Mouse (Mus musculus) liver, embryonic 11.5 days (tissue): ENCODE measurements around the gene Zfc3h1. TPM values are rescaled to one million over a fixed set of nuclear protein-coding genes. Genes with fewer than 3 reads are reported as not detected.
A peak's percentile ranks its signal among the peaks of the same experiment; 100 is the strongest.

Experiments
- ATAC-seq: fragments of 200-750 bp; cut with Nextera tagmentation; replicated peaks from 2 replicates; pipeline ENCODE4 v1.8.0; 2017; ENCODE audit warnings: moderate number of reproducible peaks, mild to moderate bottlenecking, moderate TSS enrichment, moderate library complexity; ENCODE audit not compliant: low FRiP score
- DNase-seq: peaks from one replicate; pipeline ENCODE4 v3.0.0-alpha.2; 2017; ENCODE audit warnings: low spot score
- H3K27ac ChIP-seq: fragments of 300-500 bp; sonication (generic); 2 replicates; pipeline ENCODE4 v1.5.1; 2014; ENCODE audit warnings: mild to moderate bottlenecking, low read depth, low read length, control low read depth
- H3K27me3 ChIP-seq: fragments of 300-500 bp; sonication (generic); replicated peaks from 2 replicates; pipeline ENCODE4 v1.6.1; 2014; ENCODE audit warnings: low read length, mixed read lengths; ENCODE audit not compliant: control insufficient read depth, insufficient read depth
- H3K36me3 ChIP-seq: fragments of 300-500 bp; sonication (generic); 2 replicates; pipeline ENCODE4 v1.6.1; 2014; ENCODE audit warnings: mild to moderate bottlenecking, low read length, moderate library complexity, mixed read lengths; ENCODE audit not compliant: control insufficient read depth, insufficient read depth
- H3K4me1 ChIP-seq: fragments of 300-500 bp; sonication (generic); replicated peaks from 2 replicates; pipeline ENCODE4 v1.6.1; 2014; ENCODE audit warnings: low read length, mixed read lengths; ENCODE audit not compliant: control insufficient read depth, insufficient read depth
- H3K4me2 ChIP-seq: fragments of 300-500 bp; sonication (generic); 2 replicates; pipeline ENCODE4 v1.6.1; 2014; ENCODE audit warnings: mild to moderate bottlenecking, control low read depth, moderate library complexity
- H3K4me3 ChIP-seq: fragments of 300-500 bp; sonication (generic); 2 replicates; pipeline ENCODE4 v1.5.1; 2014; ENCODE audit warnings: low read depth, low read length, control low read depth
- H3K9ac ChIP-seq: fragments of 300-500 bp; sonication (generic); 2 replicates; pipeline ENCODE4 v1.6.1; 2014; ENCODE audit warnings: low read depth, low read length, control low read depth
- H3K9me3 ChIP-seq: fragments of 300-500 bp; sonication (generic); 2 replicates; pipeline ENCODE4 v1.6.1; 2016; ENCODE audit warnings: low read length, inconsistent platforms, mixed read lengths; ENCODE audit not compliant: control insufficient read depth
- WGBS: fragments of 180-500 bp; shearing (Covaris S2); extraction: QIAGEN DNeasy Blood & Tissue Kit; methylation state at CpG from one replicate; pipeline ENCODE4 v1.1.7; 2014; 5-methylcytosine and 5-hydroxymethylcytosine counted together
- polyA plus RNA-seq: library from polyadenylated mRNA; unstranded; fragments of >200 nt; fragmentation: Nextera tagmentation; extraction: Ambion mirVana; gene quantifications from 2 replicates; pipeline ENCODE4 v1.2.1, GENCODE M21; 2014

Gene Zfc3h1
- polyA plus RNA-seq, 1 experiment from 2014 or later: 24.7 TPM

DNA sequence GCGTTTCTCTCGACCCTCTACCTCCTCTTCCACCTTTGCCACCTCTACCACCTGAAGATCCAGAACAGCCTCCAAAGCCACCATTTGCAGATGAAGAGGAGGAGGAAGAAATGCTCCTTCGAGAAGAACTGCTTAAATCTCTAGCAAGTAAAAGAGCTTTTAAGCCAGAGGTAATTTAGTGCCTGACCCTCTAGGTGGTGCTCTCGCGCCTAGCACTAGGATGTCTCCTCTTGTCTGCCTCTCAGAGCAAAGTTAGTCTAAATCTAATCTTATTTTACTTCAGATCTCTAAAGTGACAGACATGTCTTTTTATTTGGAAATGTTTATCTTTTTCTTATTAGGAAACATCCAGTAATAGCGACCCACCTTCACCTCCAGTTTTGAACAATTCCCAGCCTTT is 21.6 kb downstream of the Zfc3h1 start:
- no peak for ATAC-seq
- peaks cover 40% of the 10 kb centered on the region for H3K36me3 ChIP-seq
- H3K4me1 ChIP-seq: no peaks in the 10 kb centered on the region
- no peaks in the 10 kb centered on the region for H3K27me3 ChIP-seq
- WGBS: 75% methylated on average over 6 of the region's 6 CpGs
- no peak overlapping the region for H3K27ac ChIP-seq
- H3K9ac ChIP-seq: no peak overlapping the region
- no peak overlapping the region for H3K4me3 ChIP-seq
- no peak overlapping the region for H3K4me2 ChIP-seq
- no peaks in the 10 kb centered on the region for H3K9me3 ChIP-seq
- DNase-seq: no peak

GRCm38 (mm10) chr10:115413496-115413895 is 28.7 kb downstream of the Zfc3h1 start:
- Histone ChIP-seq H3K4me2 (no peak overlapping the region), H3K27ac (no peak overlapping the region), H3K9me3 (no peaks in the 10 kb centered on the region), H3K27me3 (no peaks in the 10 kb centered on the region), H3K36me3 (peaks cover 47% of the 10 kb centered on the region), H3K9ac (no peak overlapping the region), H3K4me1 (no peaks in the 10 kb centered on the region), H3K4me3 (no peak overlapping the region)
- no peak for ATAC-seq
- 91% methylated on average over 2 of the region's 2 CpGs for WGBS
- DNase-seq: no peak

- no peaks in the 10 kb centered on the region for H3K4me1 ChIP-seq
- peaks cover 43% of the 10 kb centered on the region for H3K36me3 ChIP-seq
- ATAC-seq (no peak), DNase-seq (no peak)
- no peak overlapping the region for H3K4me3 ChIP-seq
- no peaks in the 10 kb centered on the region for H3K27me3 ChIP-seq
- 87% methylated on average over 3 of the region's 3 CpGs for WGBS
- no peak overlapping the region for H3K9ac ChIP-seq
- H3K4me2 ChIP-seq: no peak overlapping the region
- no peaks in the 10 kb centered on the region for H3K9me3 ChIP-seq
- H3K27ac ChIP-seq: no peak overlapping the region
Measured at GRCm38 (mm10) chr10:115414056-115414455, 29.3 kb downstream of the Zfc3h1 start.

DNA sequence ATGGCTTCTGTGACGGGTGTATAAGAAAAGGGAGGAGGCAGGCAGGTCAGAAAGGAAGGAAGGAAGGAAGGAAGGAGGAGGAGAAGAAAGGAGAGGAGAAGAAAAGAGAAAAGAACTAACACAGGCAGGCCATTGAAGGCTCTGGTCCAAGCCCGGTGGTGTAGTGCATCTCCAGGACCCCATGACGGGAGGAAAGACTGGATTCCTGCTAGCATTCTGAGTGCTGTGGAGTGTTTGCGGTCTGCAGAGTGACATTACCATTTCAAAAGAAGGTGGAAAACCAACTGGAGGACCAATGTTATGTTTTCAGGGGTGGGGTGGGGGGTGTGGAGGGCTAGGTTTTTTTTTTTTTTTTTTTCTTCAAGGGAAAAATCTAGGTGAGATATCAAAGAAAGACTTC is 37.2 kb downstream of the Zfc3h1 start:
- H3K4me2 ChIP-seq: no peak overlapping the region
- no peak for ATAC-seq
- no peaks in the 10 kb centered on the region for H3K27me3 ChIP-seq
- DNase-seq: no peak
- WGBS: 91% methylated on average over 4 of the region's 4 CpGs
- no peaks in the 10 kb centered on the region for H3K4me1 ChIP-seq
- H3K27ac ChIP-seq: no peak overlapping the region
- peaks cover 17% of the 10 kb centered on the region for H3K36me3 ChIP-seq
- no peak overlapping the region for H3K4me3 ChIP-seq
- H3K9ac ChIP-seq: no peak overlapping the region
- no peaks in the 10 kb centered on the region for H3K9me3 ChIP-seq

DNA sequence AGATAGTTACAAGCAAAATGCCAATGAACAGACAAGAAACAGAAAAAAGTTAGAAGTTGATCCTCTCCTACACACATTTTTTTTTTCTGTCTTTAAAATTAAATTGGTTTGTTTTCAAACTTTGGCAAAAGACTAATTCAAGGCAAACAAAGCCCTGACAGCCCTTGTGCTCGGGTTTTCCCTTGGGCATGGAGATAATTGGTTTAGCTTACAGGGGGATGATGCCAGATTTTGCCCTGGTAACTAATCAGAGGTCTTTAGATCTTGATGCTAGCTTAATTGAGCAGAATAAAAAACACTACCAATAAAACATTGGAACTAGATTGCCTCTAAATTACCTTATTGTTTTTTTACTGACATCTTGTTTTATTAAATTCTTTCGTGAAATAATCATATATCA is 40.6 kb downstream of the Zfc3h1 start:
- Histone ChIP-seq H3K27me3 (no peaks in the 10 kb centered on the region), H3K4me1 (no peaks in the 10 kb centered on the region), H3K9ac (no peak overlapping the region), H3K36me3 (peaks cover 31% of the 10 kb centered on the region), H3K4me2 (no peak overlapping the region), H3K27ac (no peak overlapping the region), H3K4me3 (no peak overlapping the region), H3K9me3 (no peaks in the 10 kb centered on the region)
- WGBS: 81% methylated on average over 2 of the region's 2 CpGs
- DNase-seq (no peak), ATAC-seq (no peak)

- H3K4me2 ChIP-seq: no peak overlapping the region
- no peak overlapping the region for H3K4me3 ChIP-seq
- no peaks in the 10 kb centered on the region for H3K9me3 ChIP-seq
- ATAC-seq: no peak
- no peak for DNase-seq
- H3K27ac ChIP-seq: no peak overlapping the region
- peaks cover 8% of the 10 kb centered on the region; the same call in 1 of the 2 replicates for H3K36me3 ChIP-seq
- 81% methylated on average over 4 of the region's 4 CpGs for WGBS
- H3K4me1 ChIP-seq: no peaks in the 10 kb centered on the region
- no peak overlapping the region for H3K9ac ChIP-seq
- H3K27me3 ChIP-seq: no peaks in the 10 kb centered on the region
Measured at GRCm38 (mm10) chr10:115437286-115437685, 52.5 kb downstream of the Zfc3h1 start.

GRCm38 (mm10) chr10:115448614-115449013 is 63.9 kb downstream of the Zfc3h1 start:
- no peak overlapping the region for H3K9ac ChIP-seq
- no peaks in the 10 kb centered on the region for H3K4me1 ChIP-seq
- no peaks in the 10 kb centered on the region for H3K27me3 ChIP-seq
- H3K27ac ChIP-seq: no peak overlapping the region
- H3K9me3 ChIP-seq: no peaks in the 10 kb centered on the region
- ATAC-seq (no peak), DNase-seq (no peak)
- H3K36me3 ChIP-seq: no peaks in the 10 kb centered on the region; the same call in 1 of the 2 replicates
- H3K4me3 ChIP-seq: no peak overlapping the region
- 86% methylated on average over 13 of the region's 13 CpGs for WGBS
- H3K4me2 ChIP-seq: no peak overlapping the region

DNA sequence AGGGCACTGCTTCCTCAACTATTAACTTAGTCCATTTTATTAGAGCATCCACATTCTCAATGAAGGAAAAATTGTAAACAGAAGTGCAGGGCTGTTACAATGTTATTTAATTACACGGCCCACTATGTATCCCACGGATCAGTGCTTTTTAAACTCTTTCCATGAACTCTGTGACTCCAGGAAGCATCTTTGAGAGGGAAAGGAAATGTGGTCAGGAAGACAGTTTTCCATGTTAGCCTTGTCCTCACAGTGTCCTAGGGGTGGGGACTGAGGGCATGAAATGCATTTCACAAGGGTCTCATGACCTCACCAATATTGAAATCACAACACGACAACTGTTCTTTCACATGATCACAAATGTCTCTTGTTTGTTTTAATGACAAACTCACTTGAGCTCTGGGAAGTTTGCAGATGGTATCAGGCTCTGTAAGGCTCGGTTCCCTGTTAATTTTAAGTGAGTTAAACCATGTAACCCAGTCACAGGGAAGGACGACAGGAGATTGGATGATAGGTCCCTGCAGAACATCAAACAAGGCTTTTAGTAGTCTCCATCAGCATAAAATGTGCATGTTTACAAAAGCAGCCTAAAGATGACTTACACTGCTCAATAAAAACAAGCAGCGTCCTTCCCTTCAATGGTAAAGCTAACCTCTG is 72.7 kb downstream of the Zfc3h1 start:
- H3K27ac ChIP-seq: no peak overlapping the region
- H3K9me3 ChIP-seq: no peaks in the 10 kb centered on the region
- DNase-seq (peak; percentile 21), ATAC-seq (no peak)
- no peak overlapping the region for H3K9ac ChIP-seq
- 56% methylated on average over 6 of the region's 6 CpGs for WGBS
- H3K27me3 ChIP-seq: no peaks in the 10 kb centered on the region
- H3K4me3 ChIP-seq: no peak overlapping the region
- H3K4me1 ChIP-seq: no peaks in the 10 kb centered on the region
- H3K36me3 ChIP-seq: no peaks in the 10 kb centered on the region; the same call in 1 of the 2 replicates
- H3K4me2 ChIP-seq: no peak overlapping the region

GRCm38 (mm10) chr10:115462646-115463045 is 77.9 kb downstream of the Zfc3h1 start:
- Histone ChIP-seq H3K27me3 (no peaks in the 10 kb centered on the region), H3K4me3 (no peak overlapping the region), H3K4me2 (no peak overlapping the region), H3K9ac (no peak overlapping the region), H3K9me3 (no peaks in the 10 kb centered on the region), H3K4me1 (no peaks in the 10 kb centered on the region), H3K27ac (no peak overlapping the region), H3K36me3 (no peaks in the 10 kb centered on the region)
- WGBS: 55% methylated on average over 5 of the region's 5 CpGs
- ATAC-seq: no peak
- no peak for DNase-seq
